Mouse (Mus musculus) embryonic facial prominence, embryonic 14.5 days (tissue): Measurements from ENCODE around the gene Sema3d. TPM values are rescaled to one million over a fixed set of nuclear protein-coding genes. Genes with fewer than 3 reads are reported as not detected.

Experiments used
- ATAC-seq: fragments of 200-750 bp; cut with Nextera tagmentation; 2 replicates; pipeline ENCODE4 v1.8.0; 2017; ENCODE audit warnings: low read depth, moderate number of reproducible peaks, moderate TSS enrichment
- DNase-seq: peaks from one replicate; pipeline ENCODE4 v3.0.0-alpha.2; 2015; ENCODE audit warnings: low spot score
- H3K27ac ChIP-seq: fragments of 300-500 bp; sonication (generic); replicated peaks from 2 replicates; pipeline ENCODE4 v1.5.1; 2014; ENCODE audit warnings: low read depth, mild to moderate bottlenecking, low read length, moderate library complexity
- H3K27me3 ChIP-seq: fragments of 300-500 bp; sonication (generic); replicated peaks from 2 replicates; pipeline ENCODE4 v1.6.1; 2014; ENCODE audit warnings: low read length; ENCODE audit not compliant: control insufficient read depth, insufficient read depth
- H3K36me3 ChIP-seq: fragments of 300-500 bp; sonication (generic); 2 replicates; pipeline ENCODE4 v1.6.1; 2014; ENCODE audit warnings: low read length, mixed read lengths; ENCODE audit not compliant: control insufficient read depth, insufficient read depth
- H3K4me1 ChIP-seq: fragments of 300-500 bp; sonication (generic); 2 replicates; pipeline ENCODE4 v1.6.1; 2014; ENCODE audit warnings: antibody characterized with exemption, low read length; ENCODE audit not compliant: control insufficient read depth, insufficient read depth
- H3K4me2 ChIP-seq: fragments of 300-500 bp; sonication (generic); 2 replicates; pipeline ENCODE4 v1.6.1; 2014; ENCODE audit warnings: low read depth, mild to moderate bottlenecking, low read length, moderate library complexity, mixed read lengths
- H3K4me3 ChIP-seq: fragments of 300-500 bp; sonication (generic); 2 replicates; pipeline ENCODE4 v1.5.1; 2014; ENCODE audit warnings: low read depth, mild to moderate bottlenecking, low read length
- H3K9ac ChIP-seq: fragments of 300-500 bp; sonication (generic); 2 replicates; pipeline ENCODE4 v1.6.1; 2014; ENCODE audit warnings: low read depth, mild to moderate bottlenecking, low read length, moderate library complexity, mixed read lengths
- H3K9me3 ChIP-seq: fragments of 300-500 bp; sonication (generic); 2 replicates; pipeline ENCODE4 v1.6.1; 2016; ENCODE audit warnings: low read length; ENCODE audit not compliant: control insufficient read depth
- WGBS: fragments of 180-500 bp; shearing (Covaris S2); extraction: QIAGEN DNeasy Blood & Tissue Kit; methylation state at CpG from one replicate; pipeline ENCODE4 v1.1.7; 2014; 5-methylcytosine and 5-hydroxymethylcytosine counted together
- polyA plus RNA-seq: library from polyadenylated mRNA; unstranded; fragments of >200 nt; fragmentation: Nextera tagmentation; extraction: Ambion mirVana; gene quantifications from 2 replicates; pipeline ENCODE4 v1.2.1, GENCODE M21; 2014

Sema3d gene
- polyA plus RNA-seq: 27.0 and 27.7 TPM in 2 replicates

DNA sequence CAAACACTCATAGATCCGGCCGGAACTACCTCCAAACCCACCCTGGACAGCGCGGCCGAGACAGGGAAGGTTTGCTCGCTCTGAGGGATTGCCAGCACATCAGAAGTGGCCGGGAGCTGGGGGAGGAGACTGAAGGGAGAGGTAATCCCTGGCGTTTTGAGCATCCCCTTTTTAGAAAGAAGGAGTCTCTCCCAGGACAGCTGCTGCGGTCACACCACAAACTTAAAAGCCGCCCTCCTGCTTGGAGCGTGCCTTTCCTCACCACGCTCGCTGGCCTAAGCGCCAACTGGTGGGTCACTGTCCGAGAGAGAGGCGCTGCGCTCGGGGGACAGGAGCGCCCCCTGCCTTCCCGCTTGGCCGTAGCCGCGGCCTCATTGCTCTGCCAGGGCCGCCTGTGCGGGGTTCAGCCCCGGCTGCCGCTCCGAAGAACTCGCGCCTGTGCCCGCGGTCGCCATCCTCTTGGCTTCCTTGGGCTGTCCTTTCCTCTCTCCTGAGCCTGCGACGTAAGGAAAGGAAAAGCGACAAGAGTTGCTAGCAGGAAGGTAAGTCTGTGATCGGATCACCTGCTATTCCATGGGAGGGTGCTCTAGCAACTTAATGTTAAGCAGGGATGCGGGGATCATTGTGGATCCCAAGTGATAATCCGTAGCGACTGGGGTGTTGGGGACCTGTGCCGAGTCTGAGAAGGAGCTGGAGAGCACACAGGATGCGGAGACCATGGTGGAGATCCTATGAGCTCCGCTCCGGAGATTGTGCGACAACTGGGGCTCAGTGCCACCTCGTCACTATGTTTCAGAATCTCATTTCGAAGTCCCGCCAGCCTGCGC is at the start of gene Sema3d:
Sema3d (plus strand) TSS at position 253 of the 827 bp plus-strand sequence.
- no peaks in the 10 kb centered on the region for H3K9me3 ChIP-seq
- H3K9ac ChIP-seq: peak within 1 kb of the TSS; percentile 71
- H3K27me3 ChIP-seq: peaks cover 4% of the 10 kb centered on the region; the same call in 1 of the 2 replicates
- under 1% methylated on average over 40 of the region's 49 CpGs for WGBS
- H3K4me3 ChIP-seq: peak within 1 kb of the TSS; percentile 60
- DNase-seq: peak; percentile 84
- H3K27ac ChIP-seq: no peak within 1 kb of the TSS; the same call in none of the 2 replicates
- no peaks in the 10 kb centered on the region for H3K36me3 ChIP-seq
- peak; percentile 96 for ATAC-seq
- H3K4me1 ChIP-seq: peaks cover 3% of the 10 kb centered on the region; the same call in 1 of the 2 replicates
- peak within 1 kb of the TSS; percentile 90 for H3K4me2 ChIP-seq

GRCm38 (mm10) chr5:12377261-12377660 is 5.9 kb upstream of the Sema3d start:
- 62% methylated on average over 1 of the region's 1 CpGs for WGBS

GRCm38 (mm10) chr5:12378900-12379299 is 4.3 kb upstream of the Sema3d start:
- H3K27me3 ChIP-seq: no peaks in the 10 kb centered on the region; the same call in 1 of the 2 replicates
- H3K4me1 ChIP-seq: peaks cover 3% of the 10 kb centered on the region; the same call in 1 of the 2 replicates
- no peaks in the 10 kb centered on the region for H3K9me3 ChIP-seq
- no peak overlapping the region for H3K9ac ChIP-seq
- no peak overlapping the region for H3K4me3 ChIP-seq
- 24% methylated on average over 5 of the region's 5 CpGs for WGBS
- H3K36me3 ChIP-seq: no peaks in the 10 kb centered on the region
- H3K4me2 ChIP-seq: no peak overlapping the region
- DNase-seq (peak; percentile 31), ATAC-seq (no peak)
- H3K27ac ChIP-seq: no peak overlapping the region

More at GRCm38 (mm10) chr5:12377261-12377660, 5.9 kb upstream of the Sema3d start:
- no peak for DNase-seq
- no peaks in the 10 kb centered on the region for H3K4me1 ChIP-seq
- no peak overlapping the region for H3K4me2 ChIP-seq
- no peak overlapping the region for H3K4me3 ChIP-seq
- no peaks in the 10 kb centered on the region for H3K27me3 ChIP-seq
- no peak overlapping the region for H3K27ac ChIP-seq
- H3K36me3 ChIP-seq: no peaks in the 10 kb centered on the region
- no peaks in the 10 kb centered on the region for H3K9me3 ChIP-seq
- no peak for ATAC-seq
- H3K9ac ChIP-seq: no peak overlapping the region

DNA sequence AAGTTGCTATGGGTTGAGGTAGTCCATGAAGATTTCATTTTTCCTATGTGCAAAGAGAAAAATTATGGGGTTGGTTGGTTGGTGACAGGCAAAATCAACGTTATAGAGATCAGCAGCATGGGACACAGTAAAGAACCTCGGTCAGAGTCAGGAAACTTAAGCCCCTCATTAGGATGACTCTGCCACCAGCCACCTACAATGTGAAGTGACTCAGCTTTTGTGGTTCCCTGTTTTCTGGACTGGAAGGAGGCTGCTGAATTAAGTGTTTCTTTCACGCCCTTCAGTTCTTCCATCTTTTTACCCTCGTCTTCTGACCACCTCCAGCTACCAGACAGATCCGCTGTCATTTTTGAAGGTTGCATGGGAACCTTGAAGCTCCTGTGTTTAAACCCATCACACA is 1.2 kb upstream of the Sema3d start:
- Histone ChIP-seq H3K27ac (no peak overlapping the region), H3K4me3 (no peak overlapping the region), H3K36me3 (no peaks in the 10 kb centered on the region), H3K9me3 (no peaks in the 10 kb centered on the region), H3K9ac (no peak overlapping the region), H3K4me1 (peaks cover 3% of the 10 kb centered on the region; the same call in 1 of the 2 replicates), H3K27me3 (peaks cover 4% of the 10 kb centered on the region; the same call in 1 of the 2 replicates), H3K4me2 (no peak overlapping the region)
- WGBS: 83% methylated on average over 5 of the region's 5 CpGs
- ATAC-seq (no peak), DNase-seq (no peak)

DNA sequence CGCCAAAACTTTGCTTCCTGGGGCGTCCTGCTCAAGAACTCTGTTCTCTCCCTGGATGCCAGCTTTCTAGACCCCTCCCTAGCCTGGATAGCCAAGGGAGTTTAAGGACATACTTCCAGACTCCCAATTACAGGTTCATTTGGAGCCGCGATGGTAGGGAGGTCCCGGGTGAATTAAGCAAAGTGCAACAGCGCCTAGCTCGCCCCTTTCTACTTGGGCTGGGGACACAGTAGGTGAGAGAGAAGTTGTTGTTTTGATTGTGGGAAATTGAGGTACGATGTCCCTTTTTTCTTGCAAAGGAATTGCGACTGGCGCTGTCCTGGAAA is 738 bp downstream of the Sema3d start:
- ATAC-seq: no peak
- under 1% methylated on average over 10 of the region's 10 CpGs for WGBS
- peak overlapping the region; percentile 90 for H3K4me2 ChIP-seq
- no peak overlapping the region; the same call in 1 of the 2 replicates for H3K27ac ChIP-seq
- DNase-seq: peak; percentile 23
- H3K4me3 ChIP-seq: peak overlapping the region; percentile 60
- peaks cover 4% of the 10 kb centered on the region; the same call in 1 of the 2 replicates for H3K27me3 ChIP-seq
- no peaks in the 10 kb centered on the region for H3K9me3 ChIP-seq
- peaks cover 3% of the 10 kb centered on the region; the same call in 1 of the 2 replicates for H3K4me1 ChIP-seq
- peak overlapping the region; percentile 71 for H3K9ac ChIP-seq
- no peaks in the 10 kb centered on the region for H3K36me3 ChIP-seq

- WGBS: 56% methylated on average over 5 of the region's 5 CpGs
- peaks cover 5% of the 10 kb centered on the region; the same call in 1 of the 2 replicates for H3K4me1 ChIP-seq
These were observed 9.5 kb downstream of the Sema3d start for GRCm38 (mm10) chr5:12392667-12393066.

GRCm38 (mm10) chr5:12399271-12399670 is 16.1 kb downstream of the Sema3d start:
- ATAC-seq (no peak), DNase-seq (peak; percentile 56)
- Histone ChIP-seq H3K36me3 (no peaks in the 10 kb centered on the region), H3K4me2 (no peak overlapping the region), H3K9ac (no peak overlapping the region), H3K27ac (no peak overlapping the region), H3K27me3 (no peaks in the 10 kb centered on the region), H3K9me3 (no peaks in the 10 kb centered on the region), H3K4me3 (no peak overlapping the region), H3K4me1 (no peaks in the 10 kb centered on the region)
- 51% methylated on average over 2 of the region's 2 CpGs for WGBS

More at GRCm38 (mm10) chr5:12392667-12393066, 9.5 kb downstream of the Sema3d start:
- H3K27ac ChIP-seq: no peak overlapping the region
- no peaks in the 10 kb centered on the region for H3K36me3 ChIP-seq
- H3K4me3 ChIP-seq: no peak overlapping the region
- no peaks in the 10 kb centered on the region for H3K27me3 ChIP-seq
- ATAC-seq: no peak
- no peaks in the 10 kb centered on the region for H3K9me3 ChIP-seq
- H3K4me2 ChIP-seq: no peak overlapping the region
- H3K9ac ChIP-seq: no peak overlapping the region
- DNase-seq: peak; percentile 79

GRCm38 (mm10) chr5:12404229-12404628 is 21.0 kb downstream of the Sema3d start:
- Histone ChIP-seq H3K27ac (no peak overlapping the region), H3K9ac (no peak overlapping the region), H3K9me3 (no peaks in the 10 kb centered on the region), H3K27me3 (no peaks in the 10 kb centered on the region), H3K36me3 (no peaks in the 10 kb centered on the region), H3K4me3 (no peak overlapping the region), H3K4me1 (no peaks in the 10 kb centered on the region), H3K4me2 (no peak overlapping the region)
- DNase-seq (peak; percentile 53), ATAC-seq (peak; percentile 76; the same call in 1 of the 2 replicates)
